Mouse (Mus musculus) bone marrow macrophage, adult 2 months (primary cell): ENCODE data around the gene Tbx2.

Experiments
- CTCF ChIP-seq: IDR thresholded peaks from 2 replicates; pipeline ENCODE4 v1.5.1; 2012; ENCODE audit warnings: low read depth, mild to moderate bottlenecking, low read length, moderate library complexity
- POLR2A ChIP-seq: IDR thresholded peaks from 2 replicates; pipeline ENCODE4 v1.6.1; 2012; ENCODE audit warnings: mild to moderate bottlenecking, low read depth, low read length, borderline replicate concordance

- no peak for TF ChIP-seq CTCF
- no peak for TF ChIP-seq POLR2A
Measured at GRCm38 (mm10) chr11:85890563-85890845, 58.2 kb downstream of the Tbx2 start.
